Mouse (Mus musculus) liver, adult 2 months (tissue): ENCODE measurements around the gene Il1b.

Source experiments
- CTCF ChIP-seq: fragments of 200-500 bp; IDR thresholded peaks from 2 replicates; pipeline ENCODE4 v1.5.1; 2011; ENCODE audit warnings: low read depth, low read length, control low read depth
- POLR2A ChIP-seq: fragments of 200-500 bp; IDR thresholded peaks from 2 replicates; pipeline ENCODE4 v1.6.1; 2011; ENCODE audit warnings: low read length, control low read depth; ENCODE audit not compliant: insufficient read depth; ENCODE audit errors: extremely low read depth

DNA sequence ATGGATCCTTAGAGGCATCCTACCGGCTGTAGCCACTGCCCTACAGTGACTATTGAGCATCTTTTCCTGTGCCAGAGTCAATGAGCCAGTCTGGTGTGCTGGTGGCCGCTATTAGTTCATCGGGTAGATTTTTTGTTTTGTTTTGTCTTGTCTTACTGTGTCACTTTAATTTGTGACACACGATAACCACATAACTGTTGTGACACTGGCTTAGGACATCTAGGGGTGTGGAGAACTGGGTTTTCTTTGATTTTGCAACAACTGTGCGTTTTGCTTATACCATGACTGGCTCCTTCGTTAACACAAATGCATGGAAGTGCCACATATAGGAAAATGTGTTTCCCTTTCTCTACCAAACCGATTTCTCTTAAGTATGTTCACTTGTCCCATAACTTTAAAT is 39.4 kb upstream of the Il1b start:
- TF ChIP-seq CTCF (no peak), POLR2A (no peak)
